Mouse (Mus musculus) E14TG2a.4 (cell line): ENCODE data around the gene Gm527.

ENCODE experiments used
- CTCF ChIP-seq: conservative IDR thresholded peaks from 2 replicates; pipeline ENCODE4 v1.5.1; 2014; ENCODE audit warnings: low read length
- NANOG ChIP-seq: IDR thresholded peaks from 2 replicates; pipeline ENCODE4 v1.6.1; 2014; ENCODE audit warnings: borderline replicate concordance, low read length, mixed read lengths
- POU5F1 ChIP-seq: IDR thresholded peaks from 2 replicates; pipeline ENCODE4 v1.6.1; 2014; ENCODE audit warnings: low read length, borderline replicate concordance

- TF ChIP-seq CTCF (no peak), NANOG (no peak), POU5F1 (no peak)
These were observed 49.8 kb downstream of the Gm527 start for GRCm38 (mm10) chr12:64967470-64967869.
